Mouse (Mus musculus): ENCODE results near the gene Vipr2.
A peak's percentile ranks its signal among the peaks of the same experiment; 100 is the strongest.

Vipr2 gene

DNA sequence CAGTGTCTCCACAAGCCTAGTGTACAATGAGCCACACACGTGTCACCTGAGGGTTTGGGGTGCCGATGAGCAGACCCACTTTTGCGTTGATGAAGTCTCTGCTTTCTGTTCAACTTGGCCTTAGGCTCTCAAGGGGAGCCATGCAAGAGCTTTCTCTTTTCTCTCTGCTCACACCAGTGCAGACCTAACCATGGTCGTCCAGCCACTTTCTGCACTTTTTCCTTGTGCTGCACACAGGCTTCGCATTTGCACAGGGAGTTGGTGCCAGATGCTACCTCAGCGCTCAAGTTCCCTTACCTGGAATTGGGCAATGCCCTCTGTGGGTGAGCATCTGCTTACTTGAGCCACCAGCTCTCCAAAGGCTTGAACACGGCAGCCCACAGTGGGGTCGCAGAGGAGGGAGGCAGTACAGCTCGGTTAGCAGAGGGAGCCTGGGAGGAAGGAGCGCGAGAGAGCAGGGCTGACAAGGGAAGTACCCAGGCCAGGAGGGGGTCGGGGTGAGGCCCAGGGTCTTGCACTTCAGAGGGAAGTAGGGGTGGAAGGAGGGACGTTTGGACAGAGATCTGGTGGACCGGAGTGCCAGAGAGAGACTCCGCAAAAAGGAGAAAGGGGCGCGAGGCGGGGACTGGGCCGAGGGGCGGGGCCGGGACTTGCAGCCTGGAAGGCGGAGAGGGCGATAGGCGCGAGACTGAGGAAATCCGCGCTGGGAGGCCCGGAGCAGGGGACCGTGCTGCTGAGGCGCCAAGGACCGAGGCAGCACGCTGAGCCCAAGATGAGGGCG lies at the start of gene Vipr2:
Vipr2 (plus strand) TSS at position 653 of the 781 bp plus-strand sequence.
- peak; percentile 37 for DNase-seq (ENCODE audit: low spot score)

GRCm38 (mm10) chr12:116028095-116028494 lies 49.4 kb upstream of the Vipr2 start:
- no peak for DNase-seq (ENCODE audit: low spot score)

GRCm38 (mm10) chr12:116035346-116035745 lies 42.2 kb upstream of the Vipr2 start:
- DNase-seq (ENCODE audit: low spot score) = no peak

DNA sequence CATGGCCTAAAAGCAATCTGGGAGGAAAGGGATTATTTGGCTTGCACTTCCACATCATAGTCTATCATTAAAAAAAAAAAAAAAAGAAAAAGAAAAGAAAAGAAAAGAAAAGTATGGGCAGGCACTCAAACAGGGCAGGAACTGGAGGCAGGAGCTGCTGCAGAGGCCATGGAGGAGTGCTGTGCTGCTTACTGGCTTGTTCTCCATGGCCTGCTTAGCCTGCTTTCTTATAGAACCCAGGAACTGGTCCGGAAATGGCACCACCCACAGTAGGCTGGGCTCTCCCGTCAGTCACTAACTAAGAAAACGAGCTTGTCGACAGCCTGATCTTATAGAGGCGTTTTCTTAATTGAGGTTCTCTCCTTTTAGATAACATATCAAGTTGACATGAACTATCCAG lies 32.7 kb upstream of the Vipr2 start:
- no peak for DNase-seq (ENCODE audit: low spot score)

GRCm38 (mm10) chr12:116047440-116048377 lies 29.8 kb upstream of the Vipr2 start, which contains the start of gene Zfp386:
Gene Zfp386, plus strand, starts transcription at chr12:116047724.
- DNase-seq (ENCODE audit: low spot score) = peak; percentile 97

DNA sequence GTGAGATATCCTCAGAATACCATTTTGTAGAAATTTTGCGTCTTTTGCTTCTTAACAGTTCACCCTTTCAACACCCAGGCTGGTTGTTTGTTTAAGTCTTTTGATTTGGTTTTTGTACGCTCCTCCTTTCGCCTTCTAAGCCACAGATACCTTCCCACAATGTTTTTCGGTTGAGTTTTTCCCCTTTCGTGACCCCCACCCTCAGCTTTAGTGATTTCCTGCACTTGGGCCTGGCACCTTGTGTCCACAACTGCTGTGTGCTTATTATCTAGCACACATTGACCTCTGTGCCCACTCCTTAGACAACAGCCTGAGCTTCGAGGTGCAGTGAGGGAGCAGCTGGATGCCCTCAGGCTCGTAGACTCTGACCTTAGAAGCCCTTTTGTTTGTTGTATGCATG lies 28.8 kb upstream of the Vipr2 start:
- DNase-seq (ENCODE audit: low spot score) = no peak

DNA sequence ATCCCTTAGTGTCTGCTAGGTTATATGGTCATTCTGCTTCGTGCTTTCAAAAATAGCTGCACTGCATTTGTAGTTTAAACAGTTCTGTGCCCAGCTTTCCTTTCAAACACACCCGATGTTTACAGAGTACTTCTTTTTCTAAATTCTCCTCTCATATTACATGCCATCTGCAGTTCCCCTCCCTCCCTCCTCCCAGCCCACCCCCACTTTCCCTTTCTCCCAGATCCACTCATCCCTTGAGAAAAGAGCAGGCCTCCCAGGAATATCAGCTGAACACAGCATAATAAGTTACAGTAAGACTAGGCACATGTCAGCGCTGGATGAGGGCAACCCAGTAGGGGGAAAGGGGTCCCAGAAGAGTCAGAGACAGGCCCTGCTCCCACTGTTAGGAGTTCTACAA lies 28.3 kb upstream of the Vipr2 start:
- DNase-seq (ENCODE audit: low spot score) = no peak

GRCm38 (mm10) chr12:116049701-116050100 lies 27.8 kb upstream of the Vipr2 start:
- no peak for DNase-seq (ENCODE audit: low spot score)

DNA sequence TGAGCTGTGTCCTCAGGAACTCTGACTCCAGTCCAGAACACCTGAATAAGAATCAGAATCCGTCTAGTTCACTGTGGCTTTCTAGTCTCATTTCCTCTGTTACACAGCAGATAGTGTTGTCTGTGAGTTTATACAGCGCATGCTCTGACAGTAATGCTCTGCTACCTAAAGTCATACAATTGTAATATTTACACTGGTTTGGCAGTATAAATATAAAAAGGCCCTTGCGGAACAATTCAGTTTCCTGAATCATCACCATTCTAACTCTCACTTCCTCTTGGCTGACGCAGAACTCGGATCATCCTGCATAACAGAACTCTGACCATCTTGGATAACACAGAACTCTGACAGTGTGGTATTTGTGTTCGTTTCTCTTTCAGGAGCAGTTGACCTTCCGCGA lies 23.2 kb upstream of the Vipr2 start:
- DNase-seq (ENCODE audit: low spot score) = no peak

GRCm38 (mm10) chr12:116056112-116056511 lies 21.4 kb upstream of the Vipr2 start:
- no peak for DNase-seq (ENCODE audit: low spot score)

GRCm38 (mm10) chr12:116061561-116062193 lies 15.8 kb upstream of the Vipr2 start:
- DNase-seq (ENCODE audit: low spot score) = no peak

GRCm38 (mm10) chr12:116062194-116062583 lies 15.3 kb upstream of the Vipr2 start:
- no peak for DNase-seq (ENCODE audit: low spot score)

DNA sequence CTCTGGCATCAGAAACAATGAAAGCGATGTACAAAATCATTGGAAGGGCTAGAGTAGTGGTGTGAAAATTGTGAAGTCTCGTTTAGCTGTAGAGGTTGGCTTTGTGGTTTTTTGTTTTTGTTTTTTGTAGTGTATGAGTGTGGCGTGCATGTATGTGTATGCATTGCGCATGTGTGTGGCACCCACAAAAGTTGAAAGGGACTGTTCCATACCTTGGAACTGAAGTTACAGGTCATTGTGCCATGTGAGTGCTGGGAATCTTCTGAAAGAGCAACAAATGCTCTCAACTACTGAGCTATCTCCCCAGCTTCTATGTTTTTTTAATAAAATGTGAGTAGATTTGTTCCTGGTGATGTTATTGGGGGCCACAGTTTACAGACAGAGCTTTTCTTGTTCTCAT lies 14.5 kb upstream of the Vipr2 start:
- no peak for DNase-seq (ENCODE audit: low spot score)

- no peak for DNase-seq (ENCODE audit: low spot score)
Measured at GRCm38 (mm10) chr12:116071023-116071422, 6.5 kb upstream of the Vipr2 start.

GRCm38 (mm10) chr12:116077855-116078366 lies 385 bp downstream of the Vipr2 start:
- DNase-seq (ENCODE audit: low spot score) = no peak

DNA sequence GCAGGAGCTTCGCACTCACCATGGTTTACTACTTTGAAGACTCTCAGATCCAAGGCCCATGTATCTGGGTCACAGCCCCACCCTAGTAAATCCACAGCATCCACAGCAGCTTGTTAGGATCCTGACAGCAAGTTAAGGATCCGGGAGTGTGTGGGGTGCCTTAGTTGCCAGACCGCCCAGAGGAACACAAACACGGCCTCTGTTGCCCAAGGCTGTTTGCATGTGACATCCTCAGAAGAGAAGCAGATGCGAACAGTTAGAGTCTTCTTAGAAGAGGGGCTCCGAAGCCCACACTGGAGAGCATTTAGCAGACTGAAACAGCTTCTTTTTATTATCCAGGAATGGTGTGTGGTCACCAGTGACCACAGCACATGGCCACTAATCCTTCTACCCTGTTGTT lies 5.6 kb downstream of the Vipr2 start:
- no peak for DNase-seq (ENCODE audit: low spot score)

DNA sequence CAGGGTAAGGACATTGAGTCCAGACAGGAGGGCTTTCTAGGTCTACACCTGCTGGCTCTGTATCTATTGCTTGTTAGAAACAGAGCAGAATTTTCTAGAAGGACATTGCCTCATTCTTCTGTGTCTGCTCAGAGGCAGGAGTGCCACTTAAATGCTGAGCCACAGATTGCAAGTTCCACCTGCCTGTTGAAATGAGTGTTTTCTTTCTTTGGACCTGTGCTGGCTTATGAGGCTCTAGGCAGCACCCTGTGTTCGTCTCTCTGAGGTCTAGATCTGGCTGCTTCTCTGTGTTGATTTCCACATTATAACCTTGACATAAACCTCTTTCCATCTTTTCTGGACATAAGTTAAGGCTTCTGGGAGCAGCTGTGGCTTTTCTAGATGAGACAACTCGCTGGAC lies 6.8 kb downstream of the Vipr2 start:
- no peak for DNase-seq (ENCODE audit: low spot score)

DNA sequence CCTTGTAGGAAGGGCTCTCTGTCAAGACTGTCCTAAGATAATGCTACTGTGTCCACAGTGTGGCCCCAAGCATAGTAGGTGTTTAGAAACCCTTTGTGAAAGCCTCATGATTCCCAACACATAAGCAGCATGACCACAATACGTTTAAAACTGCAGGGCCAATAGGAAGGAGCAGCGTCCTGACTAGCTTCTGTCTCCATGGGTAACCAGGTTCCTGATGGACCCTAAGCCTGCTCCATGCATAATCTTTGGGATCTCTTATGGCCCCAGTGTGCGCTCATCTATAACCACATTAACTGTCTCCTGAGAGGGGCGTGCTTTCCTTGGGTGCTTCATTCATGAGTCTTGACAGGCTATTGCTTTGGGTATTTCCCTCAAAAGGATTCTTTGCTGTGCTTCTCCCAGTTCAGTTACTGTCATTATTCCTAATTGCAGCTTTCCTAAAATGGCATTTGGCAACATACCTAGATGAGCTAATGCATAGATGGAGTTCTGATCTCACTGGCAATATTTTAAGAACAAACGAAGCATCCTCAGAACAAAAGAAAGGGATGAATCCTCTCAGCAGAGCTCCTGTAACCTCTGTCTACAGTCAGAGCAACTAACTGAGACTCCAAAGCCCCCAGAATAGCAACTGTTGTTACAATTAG lies 9.6 kb downstream of the Vipr2 start:
- no peak for DNase-seq (ENCODE audit: low spot score)

DNA sequence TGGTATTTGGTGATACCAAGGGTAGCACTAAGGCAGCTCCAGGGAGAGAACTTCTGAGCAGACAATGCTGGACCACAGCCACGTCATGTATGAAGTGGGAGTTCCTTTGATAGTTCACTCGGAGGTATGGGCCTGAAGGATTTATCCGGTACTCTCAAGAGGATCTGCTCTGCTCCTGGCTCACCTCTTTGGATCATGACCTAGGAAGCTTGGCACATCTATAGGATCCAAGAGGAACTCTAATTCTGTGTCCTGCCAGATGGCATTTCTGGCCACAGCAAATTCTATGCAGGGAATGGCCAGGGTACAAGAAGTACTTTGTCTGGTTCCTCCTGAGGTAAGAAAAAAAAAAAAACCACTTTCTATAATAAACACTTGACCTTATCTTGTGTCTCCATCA lies 12.3 kb downstream of the Vipr2 start:
- DNase-seq (ENCODE audit: low spot score) = no peak

- DNase-seq (ENCODE audit: low spot score) = no peak
Measured at GRCm38 (mm10) chr12:116094765-116095555, 17.4 kb downstream of the Vipr2 start.

DNA sequence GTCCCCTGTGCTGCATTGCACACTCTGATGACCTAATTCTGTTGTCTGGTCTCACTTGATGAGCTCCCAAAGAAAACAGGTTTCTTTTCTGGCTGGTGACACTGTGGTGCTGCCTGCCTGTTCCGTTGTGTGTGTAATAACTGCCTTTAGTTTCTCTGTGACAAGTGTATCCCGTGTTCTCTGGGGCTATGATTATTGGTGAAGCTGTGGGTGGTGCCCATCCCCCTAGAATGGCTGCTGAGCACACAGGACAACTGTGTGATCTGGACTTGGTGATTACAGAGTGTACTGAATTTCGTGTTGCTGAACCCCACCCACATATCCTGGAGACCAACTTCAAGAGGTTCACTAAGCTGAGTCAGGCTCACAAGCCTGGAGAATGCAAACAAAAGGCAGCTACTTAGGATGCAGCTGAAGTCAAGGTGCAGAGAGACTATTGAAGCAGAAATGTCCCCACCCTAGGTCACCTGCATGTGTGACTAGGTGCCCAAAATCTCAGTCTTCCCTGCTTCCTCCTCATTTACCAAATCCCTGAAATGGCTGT lies 18.9 kb downstream of the Vipr2 start:
- DNase-seq (ENCODE audit: low spot score) = no peak

All from testis, postnatal 14 days (tissue).